Mouse (Mus musculus): ENCODE data around the gene Gtf3a.

DNA sequence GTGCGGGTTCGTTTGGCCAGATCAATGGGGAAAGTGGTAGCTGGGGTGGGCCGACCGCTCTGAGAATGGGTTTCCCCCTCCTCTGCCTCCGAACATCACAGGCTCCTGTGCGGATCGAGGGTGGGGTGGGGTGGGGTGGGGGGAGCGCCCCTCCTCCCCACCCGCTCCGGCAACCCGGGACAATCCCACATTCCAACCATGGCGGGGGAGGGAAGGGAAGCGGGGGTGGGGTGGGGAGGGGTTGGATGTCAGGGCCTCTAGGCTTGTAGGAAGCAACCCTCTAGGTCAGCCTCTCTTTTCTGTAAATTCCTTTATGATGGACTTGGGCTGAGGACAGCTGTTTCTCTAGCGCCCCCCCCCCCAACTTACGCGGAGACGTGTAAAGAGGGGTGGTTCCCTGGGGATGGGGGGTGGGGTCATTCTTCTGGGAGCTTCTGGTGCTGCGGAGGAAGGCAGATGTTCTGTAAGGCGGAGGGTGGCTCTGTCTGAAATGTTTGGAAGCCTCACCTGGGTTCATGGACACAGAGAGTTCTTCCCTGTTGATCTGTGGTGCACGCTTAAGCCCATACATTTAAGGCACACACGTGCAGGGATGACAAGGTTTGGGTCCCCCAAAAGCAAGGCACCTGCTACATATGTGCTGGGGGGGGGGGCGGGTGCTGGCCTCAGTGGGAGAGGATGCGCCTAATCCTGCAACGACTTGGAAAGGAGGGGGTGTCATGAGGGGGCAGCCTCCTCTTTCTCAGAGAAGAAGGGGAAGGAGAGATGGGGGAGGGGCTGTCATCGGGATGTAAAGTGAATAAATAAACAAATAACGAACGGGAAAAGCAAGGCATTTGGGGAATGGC lies 27.9 kb upstream of the Gtf3a start:
- TF ChIP-seq CTCF (IDR thresholded peaks at IDR 0.05; ENCODE audit: control insufficient read depth, insufficient read depth, insufficient replicate concordance, low read depth, low read length), result no peak
- TF ChIP-seq POLR2A (IDR thresholded peaks at IDR 0.05; ENCODE audit: control insufficient read depth, low read depth, low read length), result no peak

Measured in testis, adult 2 months (tissue).